Mouse (Mus musculus) limb, embryonic 13.5 days (tissue): ENCODE measurements around the gene Ccl2. TPM values are rescaled to one million over a fixed set of nuclear protein-coding genes. Genes with fewer than 3 reads are reported as not detected.

Source experiments
- ATAC-seq: fragments of 200-750 bp; cut with Nextera tagmentation; 2 replicates; pipeline ENCODE4 v1.8.0; 2017; ENCODE audit warnings: low read depth, moderate number of reproducible peaks, moderate TSS enrichment; ENCODE audit not compliant: low FRiP score
- H3K27ac ChIP-seq: fragments of 300-500 bp; sonication (generic); 2 replicates; pipeline ENCODE4 v1.5.1; 2015; ENCODE audit warnings: inconsistent platforms, mild to moderate bottlenecking, moderate library complexity
- H3K27me3 ChIP-seq: fragments of 300-500 bp; sonication (generic); 2 replicates; pipeline ENCODE4 v1.6.1; 2015; ENCODE audit warnings: mild to moderate bottlenecking, inconsistent platforms
- H3K36me3 ChIP-seq: fragments of 300-500 bp; sonication (generic); 2 replicates; pipeline ENCODE4 v1.6.1; 2015; ENCODE audit warnings: inconsistent platforms, mild to moderate bottlenecking, moderate library complexity
- H3K4me1 ChIP-seq: fragments of 300-500 bp; sonication (generic); 2 replicates; pipeline ENCODE4 v1.6.1; 2015; ENCODE audit warnings: inconsistent platforms
- H3K4me2 ChIP-seq: fragments of 300-500 bp; sonication (generic); replicated peaks from 2 replicates; pipeline ENCODE4 v1.6.1; 2015; ENCODE audit warnings: inconsistent platforms, mild to moderate bottlenecking, moderate library complexity
- H3K4me3 ChIP-seq: fragments of 300-500 bp; sonication (generic); 2 replicates; pipeline ENCODE4 v1.5.1; 2015; ENCODE audit warnings: moderate library complexity, mild to moderate bottlenecking, inconsistent platforms
- H3K9ac ChIP-seq: fragments of 300-500 bp; sonication (generic); 2 replicates; pipeline ENCODE4 v1.6.1; 2015; ENCODE audit warnings: mild to moderate bottlenecking, inconsistent platforms
- H3K9me3 ChIP-seq: fragments of 300-500 bp; sonication (generic); 2 replicates; pipeline ENCODE4 v1.6.1; 2016; ENCODE audit warnings: inconsistent platforms
- WGBS: fragments of 180-500 bp; shearing (Covaris S2); methylation state at CpG from one replicate; pipeline ENCODE4 v1.1.7; 2015; 5-methylcytosine and 5-hydroxymethylcytosine counted together
- polyA plus RNA-seq: library from polyadenylated mRNA; unstranded; fragments of >200 nt; fragmentation: Nextera tagmentation; extraction: Ambion mirVana; gene quantifications from 2 replicates; pipeline ENCODE4 v1.2.1, GENCODE M21; 2015

Ccl2 gene
- 4.7 and 5.2 TPM in 2 replicates for polyA plus RNA-seq

DNA sequence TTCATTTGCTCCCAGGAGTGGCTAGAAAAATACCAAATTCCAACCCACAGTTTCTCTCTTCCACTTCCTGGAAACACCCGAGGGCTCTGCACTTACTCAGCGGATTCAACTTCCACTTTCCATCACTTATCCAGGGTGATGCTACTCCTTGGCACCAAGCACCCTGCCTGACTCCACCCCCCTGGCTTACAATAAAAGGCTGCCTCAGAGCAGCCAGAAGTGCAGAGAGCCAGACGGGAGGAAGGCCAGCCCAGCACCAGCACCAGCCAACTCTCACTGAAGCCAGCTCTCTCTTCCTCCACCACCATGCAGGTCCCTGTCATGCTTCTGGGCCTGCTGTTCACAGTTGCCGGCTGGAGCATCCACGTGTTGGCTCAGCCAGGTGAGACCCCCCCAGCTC is at the start of gene Ccl2:
Gene Ccl2 (plus strand): TSS at position 216 of the 400 bp plus-strand sequence.
- H3K27ac ChIP-seq: no peak within 1 kb of the TSS; the same call in 1 of the 2 replicates
- H3K4me1 ChIP-seq: peaks cover 33% of the 10 kb centered on the region
- ATAC-seq: peak; percentile 48; the same call in 1 of the 2 replicates
- WGBS: 44% methylated on average over 5 of the region's 5 CpGs
- no peak within 1 kb of the TSS; the same call in 1 of the 2 replicates for H3K4me2 ChIP-seq
- H3K36me3 ChIP-seq: no peaks in the 10 kb centered on the region
- peaks cover 17% of the 10 kb centered on the region; the same call in 1 of the 2 replicates for H3K27me3 ChIP-seq
- H3K9ac ChIP-seq: no peak within 1 kb of the TSS
- no peak within 1 kb of the TSS for H3K4me3 ChIP-seq
- H3K9me3 ChIP-seq: no peaks in the 10 kb centered on the region

GRCm38 (mm10) chr11:81996172-81996841 is 39.1 kb upstream of the Ccl2 start:
- H3K4me2 ChIP-seq: no peak overlapping the region
- no peak overlapping the region for H3K4me3 ChIP-seq
- H3K27ac ChIP-seq: no peak overlapping the region
- H3K4me1 ChIP-seq: peaks cover 11% of the 10 kb centered on the region; the same call in 1 of the 2 replicates
- no peak overlapping the region for H3K9ac ChIP-seq
- no peak for ATAC-seq
- H3K9me3 ChIP-seq: no peaks in the 10 kb centered on the region; the same call in 1 of the 2 replicates
- no peaks in the 10 kb centered on the region for H3K36me3 ChIP-seq
- WGBS: 63% methylated on average over 10 of the region's 10 CpGs
- peaks cover 5% of the 10 kb centered on the region; the same call in 1 of the 2 replicates for H3K27me3 ChIP-seq

- WGBS: 88% methylated on average over 5 of the region's 5 CpGs
- no peak overlapping the region for H3K27ac ChIP-seq
- H3K4me3 ChIP-seq: no peak overlapping the region
- ATAC-seq: no peak
- H3K4me1 ChIP-seq: peaks cover 11% of the 10 kb centered on the region; the same call in 1 of the 2 replicates
- no peaks in the 10 kb centered on the region; the same call in 1 of the 2 replicates for H3K9me3 ChIP-seq
- no peaks in the 10 kb centered on the region for H3K36me3 ChIP-seq
- H3K4me2 ChIP-seq: no peak overlapping the region
- peaks cover 5% of the 10 kb centered on the region; the same call in 1 of the 2 replicates for H3K27me3 ChIP-seq
- no peak overlapping the region for H3K9ac ChIP-seq
These were observed 38.3 kb upstream of the Ccl2 start for GRCm38 (mm10) chr11:81997085-81997484.

- Histone ChIP-seq H3K4me1 (peaks cover 11% of the 10 kb centered on the region; the same call in 1 of the 2 replicates), H3K4me2 (no peak overlapping the region), H3K9me3 (no peaks in the 10 kb centered on the region; the same call in 1 of the 2 replicates), H3K9ac (no peak overlapping the region), H3K4me3 (no peak overlapping the region), H3K27ac (no peak overlapping the region), H3K27me3 (peaks cover 5% of the 10 kb centered on the region; the same call in 1 of the 2 replicates), H3K36me3 (no peaks in the 10 kb centered on the region)
- ATAC-seq: no peak
- WGBS: 89% methylated on average over 3 of the region's 3 CpGs
These were observed 36.7 kb upstream of the Ccl2 start for GRCm38 (mm10) chr11:81998646-81999045.

DNA sequence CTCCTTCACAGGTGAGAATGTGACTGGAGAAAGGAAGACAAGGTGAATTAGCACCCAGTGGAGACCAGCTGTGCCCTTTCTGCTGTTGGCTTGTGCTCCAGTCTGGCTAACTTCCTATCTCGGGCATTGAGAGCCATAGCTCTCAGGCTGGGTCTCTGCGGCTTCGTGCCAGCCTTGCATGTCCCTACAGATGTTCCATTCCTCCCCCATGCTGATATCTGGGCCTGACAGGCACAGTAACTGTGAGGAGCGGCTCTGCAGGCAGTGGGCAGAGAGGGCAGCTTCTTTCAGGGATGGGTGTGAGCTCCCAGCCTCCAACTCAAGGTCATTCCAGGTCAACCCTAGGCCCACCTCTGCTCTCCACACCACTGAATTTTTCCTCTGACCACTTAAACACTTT is 35.9 kb upstream of the Ccl2 start:
- Histone ChIP-seq H3K4me2 (no peak overlapping the region), H3K36me3 (no peaks in the 10 kb centered on the region), H3K9ac (no peak overlapping the region), H3K27me3 (peaks cover 5% of the 10 kb centered on the region; the same call in 1 of the 2 replicates), H3K4me1 (peaks cover 11% of the 10 kb centered on the region; the same call in 1 of the 2 replicates), H3K4me3 (no peak overlapping the region), H3K27ac (no peak overlapping the region), H3K9me3 (no peaks in the 10 kb centered on the region)
- 80% methylated on average over 4 of the region's 4 CpGs for WGBS
- no peak for ATAC-seq

DNA sequence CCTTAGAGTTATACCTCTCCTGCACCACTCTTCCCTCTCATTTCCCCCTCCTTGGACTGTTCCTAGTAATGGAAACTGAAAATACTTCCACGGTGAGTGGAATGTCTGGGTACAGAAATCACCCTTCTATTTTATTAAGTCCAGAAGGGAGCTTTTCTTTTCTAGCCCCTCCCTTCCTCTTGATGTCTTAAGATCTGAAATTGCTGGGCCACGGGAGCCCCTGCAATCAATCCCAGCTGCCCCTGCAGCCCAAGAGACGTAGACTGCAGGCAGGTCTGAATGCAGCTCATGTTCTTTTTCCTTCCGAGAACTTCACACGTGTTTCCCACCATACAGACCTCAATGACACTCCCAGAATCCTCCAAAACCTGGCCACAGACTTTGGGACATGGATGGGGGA is 34.8 kb upstream of the Ccl2 start:
- 12% methylated on average over 5 of the region's 5 CpGs for WGBS
- H3K4me3 ChIP-seq: no peak overlapping the region

GRCm38 (mm10) chr11:82004810-82005209 is 30.6 kb upstream of the Ccl2 start:
- H3K27ac ChIP-seq: no peak overlapping the region
- no peaks in the 10 kb centered on the region for H3K9me3 ChIP-seq
- no peak overlapping the region for H3K9ac ChIP-seq
- peaks cover 24% of the 10 kb centered on the region; the same call in 1 of the 2 replicates for H3K4me1 ChIP-seq
- H3K4me3 ChIP-seq: no peak overlapping the region
- no peak overlapping the region for H3K4me2 ChIP-seq
- no peak for ATAC-seq
- H3K27me3 ChIP-seq: no peaks in the 10 kb centered on the region
- H3K36me3 ChIP-seq: no peaks in the 10 kb centered on the region
- 65% methylated on average over 2 of the region's 2 CpGs for WGBS

More for the DNA sequence above, 34.8 kb upstream of the Ccl2 start:
- H3K4me1 ChIP-seq: peaks cover 11% of the 10 kb centered on the region; the same call in 1 of the 2 replicates
- H3K4me2 ChIP-seq: no peak overlapping the region
- no peak for ATAC-seq
- peaks cover 5% of the 10 kb centered on the region; the same call in 1 of the 2 replicates for H3K27me3 ChIP-seq
- no peak overlapping the region for H3K9ac ChIP-seq
- H3K27ac ChIP-seq: no peak overlapping the region
- no peaks in the 10 kb centered on the region for H3K36me3 ChIP-seq
- H3K9me3 ChIP-seq: no peaks in the 10 kb centered on the region

- Histone ChIP-seq H3K9ac (no peak overlapping the region), H3K27ac (no peak overlapping the region), H3K4me1 (peaks cover 14% of the 10 kb centered on the region; the same call in 1 of the 2 replicates), H3K36me3 (no peaks in the 10 kb centered on the region), H3K4me2 (no peak overlapping the region; the same call in 1 of the 2 replicates), H3K9me3 (no peaks in the 10 kb centered on the region), H3K4me3 (no peak overlapping the region), H3K27me3 (no peaks in the 10 kb centered on the region)
- no peak; the same call in 1 of the 2 replicates for ATAC-seq
- 37% methylated on average over 12 of the region's 12 CpGs for WGBS
These were observed 28.5 kb upstream of the Ccl2 start for GRCm38 (mm10) chr11:82006796-82007423.

DNA sequence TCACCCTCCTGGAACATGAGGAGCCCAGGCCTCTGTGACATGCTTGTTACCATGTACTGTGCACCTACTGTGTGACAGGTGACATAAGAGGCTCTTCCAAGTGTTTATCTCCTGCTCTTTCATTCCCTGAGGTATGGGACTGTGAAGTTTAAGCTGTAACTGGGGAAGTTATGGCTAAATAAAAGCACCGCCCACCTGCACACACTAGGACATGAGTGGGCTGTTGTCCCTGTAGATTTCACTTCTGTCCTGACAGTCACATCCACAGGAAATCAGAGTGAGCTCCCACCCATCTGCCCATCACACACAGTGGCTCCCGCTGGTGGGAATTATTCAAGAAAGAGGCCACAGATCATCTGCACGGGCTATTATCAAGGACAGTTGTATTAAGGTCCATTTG is 25.3 kb upstream of the Ccl2 start:
- peaks cover 14% of the 10 kb centered on the region; the same call in 1 of the 2 replicates for H3K4me1 ChIP-seq
- no peak overlapping the region for H3K4me2 ChIP-seq
- H3K27ac ChIP-seq: no peak overlapping the region
- no peaks in the 10 kb centered on the region for H3K27me3 ChIP-seq
- no peaks in the 10 kb centered on the region for H3K9me3 ChIP-seq
- H3K36me3 ChIP-seq: no peaks in the 10 kb centered on the region
- no peak overlapping the region for H3K4me3 ChIP-seq
- no peak overlapping the region for H3K9ac ChIP-seq
- no peak for ATAC-seq
- 88% methylated on average over 3 of the region's 3 CpGs for WGBS

DNA sequence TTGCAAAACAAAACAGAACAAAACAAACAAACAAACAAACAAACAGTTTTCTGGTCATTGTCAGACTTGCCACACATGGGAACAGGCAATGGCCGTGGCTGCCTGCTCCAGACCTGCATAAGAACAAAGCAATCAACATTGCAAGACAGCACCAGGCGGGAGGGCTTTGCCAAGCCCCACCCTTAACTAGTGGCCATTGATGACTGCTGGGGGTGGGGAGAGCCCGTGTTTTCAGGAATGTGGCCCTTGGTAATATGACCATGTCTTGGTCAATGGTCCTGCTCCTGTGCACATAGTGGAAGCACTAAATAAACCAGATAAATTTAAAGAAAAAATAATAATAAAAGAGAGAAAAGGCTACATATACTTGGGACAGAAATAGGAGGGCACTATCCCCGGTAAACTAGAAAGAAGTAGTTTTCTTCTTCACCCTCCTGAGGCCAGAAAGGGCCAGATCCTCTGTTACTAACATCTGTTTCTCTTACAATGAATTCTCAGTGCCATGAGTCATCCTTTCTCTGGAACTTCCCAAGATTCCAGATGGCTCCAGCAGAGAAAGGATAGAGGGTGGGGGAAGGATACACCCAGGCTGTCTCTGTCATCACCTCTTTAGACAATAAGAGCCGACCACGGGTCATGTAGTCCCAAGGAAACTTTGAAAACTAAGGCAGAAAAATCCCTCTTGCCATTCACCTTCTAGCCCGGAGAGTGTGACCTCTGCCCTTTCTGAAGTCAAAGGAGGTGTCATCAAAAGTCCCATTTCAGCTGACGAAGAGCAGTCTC is 23.8 kb upstream of the Ccl2 start:
- WGBS: 50% methylated on average over 8 of the region's 8 CpGs
- no peaks in the 10 kb centered on the region for H3K9me3 ChIP-seq
- no peak overlapping the region for H3K4me2 ChIP-seq
- no peak overlapping the region for H3K9ac ChIP-seq
- no peak for ATAC-seq
- H3K27me3 ChIP-seq: no peaks in the 10 kb centered on the region
- H3K27ac ChIP-seq: no peak overlapping the region
- H3K4me1 ChIP-seq: peaks cover 14% of the 10 kb centered on the region; the same call in 1 of the 2 replicates
- no peaks in the 10 kb centered on the region for H3K36me3 ChIP-seq
- no peak overlapping the region for H3K4me3 ChIP-seq

- no peak overlapping the region for H3K4me2 ChIP-seq
- no peaks in the 10 kb centered on the region for H3K9me3 ChIP-seq
- H3K4me1 ChIP-seq: no peaks in the 10 kb centered on the region
- ATAC-seq: no peak
- H3K36me3 ChIP-seq: no peaks in the 10 kb centered on the region
- H3K4me3 ChIP-seq: no peak overlapping the region
- no peak overlapping the region for H3K9ac ChIP-seq
- no peaks in the 10 kb centered on the region for H3K27me3 ChIP-seq
- 37% methylated on average over 1 of the region's 1 CpGs for WGBS
- H3K27ac ChIP-seq: no peak overlapping the region
These were observed 21.6 kb upstream of the Ccl2 start for GRCm38 (mm10) chr11:82013756-82014155.
